Mouse (Mus musculus): ENCODE measurements around the gene Inpp5k. TPM values are rescaled to one million over a fixed set of nuclear protein-coding genes. Genes with fewer than 3 reads are reported as not detected.
A peak's percentile ranks its signal among the peaks of the same experiment; 100 is the strongest.

Gene Inpp5k
- polyA plus RNA-seq, 1 experiment from 2014 or later = 55.5 TPM

DNA sequence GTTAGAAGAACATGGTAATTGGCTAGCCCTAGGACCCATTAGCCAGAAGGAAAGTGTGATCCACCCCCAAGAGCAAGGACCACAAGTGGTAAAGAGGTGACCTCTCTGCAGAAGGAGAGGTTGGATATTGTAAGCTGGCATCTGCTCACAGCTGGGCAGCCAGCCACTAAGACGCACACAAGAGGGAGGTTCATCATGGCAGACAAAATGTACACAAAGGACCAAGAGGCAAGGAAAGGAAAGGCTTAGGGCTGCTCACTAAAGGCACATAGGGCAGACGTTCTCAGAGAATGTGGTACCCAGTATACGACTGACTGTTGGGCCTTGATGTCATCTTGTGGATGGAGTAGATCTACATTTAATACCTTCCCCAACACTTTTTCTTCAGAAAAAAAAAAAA is 44.1 kb downstream of the Inpp5k start:
- Histone ChIP-seq H3K4me2 (ENCODE audit: low read length) (no peak overlapping the region), H3K36me3 (ENCODE audit: control insufficient read depth, insufficient read depth, low read length) (peaks cover 11% of the 10 kb centered on the region; the same call in 1 of the 2 replicates), H3K27ac (ENCODE audit: low read depth, low read length) (no peak overlapping the region), H3K9me3 (replicated peaks; ENCODE audit: control insufficient read depth, low read length) (no peaks in the 10 kb centered on the region), H3K9ac (ENCODE audit: low read length) (no peak overlapping the region), H3K4me1 (ENCODE audit: control insufficient read depth, insufficient read depth, low read length) (peaks cover 3% of the 10 kb centered on the region), H3K4me3 (ENCODE audit: low read depth, low read length) (no peak overlapping the region), H3K27me3 (replicated peaks; ENCODE audit: control insufficient read depth, insufficient read depth, low read length) (no peaks in the 10 kb centered on the region)
- no peak for DNase-seq (ENCODE audit: low spot score)
- 76% methylated on average over 3 of the region's 3 CpGs for WGBS
- no peak for ATAC-seq

DNA sequence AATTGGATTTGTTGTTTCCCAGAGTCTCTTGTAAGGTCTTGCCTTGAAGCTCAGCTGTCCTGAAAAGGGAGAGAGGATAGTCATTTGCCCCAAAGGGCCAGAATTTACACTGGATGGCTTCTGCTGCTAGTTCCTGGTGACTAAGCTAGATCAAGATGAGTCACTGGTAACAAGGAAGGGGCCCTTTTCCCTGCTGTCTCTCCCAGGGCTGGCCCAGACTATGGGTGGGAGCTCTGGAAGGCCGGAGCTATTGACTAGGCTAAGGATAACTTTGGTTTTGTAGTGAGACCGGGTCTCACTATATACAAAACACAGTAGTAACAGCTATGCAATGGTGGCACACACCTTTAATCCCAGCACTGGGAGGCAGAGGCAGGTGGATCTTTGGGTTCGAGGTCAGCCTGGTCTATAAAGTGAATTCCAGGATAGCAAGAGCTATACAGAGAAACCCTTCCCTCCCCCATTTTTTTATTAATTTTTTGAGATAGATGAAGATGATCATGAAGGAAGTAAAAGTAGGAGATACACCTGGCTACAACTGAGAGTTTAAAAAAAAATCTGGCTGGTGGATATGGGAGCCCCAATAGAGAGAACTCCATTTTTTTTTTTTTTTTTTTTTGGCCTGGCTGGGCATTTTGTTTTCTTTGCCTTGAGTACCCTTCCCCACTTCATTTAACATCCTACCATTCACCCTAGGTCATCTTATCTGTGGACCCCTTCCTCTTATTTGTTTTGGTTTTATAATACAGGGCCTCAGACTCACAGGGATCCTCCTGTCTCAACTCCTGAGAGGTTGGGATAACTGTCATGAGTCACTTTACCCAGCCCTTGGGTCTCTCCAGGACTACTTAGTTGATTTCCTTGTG is 47.3 kb downstream of the Inpp5k start:
- ATAC-seq = no peak
- WGBS = 91% methylated on average over 3 of the region's 3 CpGs
- H3K36me3 ChIP-seq (ENCODE audit: control insufficient read depth, insufficient read depth, low read length) = peaks cover 2% of the 10 kb centered on the region; the same call in 1 of the 2 replicates
- H3K27me3 ChIP-seq (replicated peaks; ENCODE audit: control insufficient read depth, insufficient read depth, low read length) = no peaks in the 10 kb centered on the region
- H3K9ac ChIP-seq (ENCODE audit: low read length) = peak overlapping the region; percentile 85
- peak overlapping the region; percentile 62 for H3K4me2 ChIP-seq (ENCODE audit: low read length)
- DNase-seq (ENCODE audit: low spot score) = no peak
- H3K27ac ChIP-seq (ENCODE audit: low read depth, low read length) = 0 out of 2 replicates have a peak overlapping the region, but pooled peaks have one; percentile 89
- H3K4me3 ChIP-seq (ENCODE audit: low read depth, low read length) = peak overlapping the region; percentile 99
- no peaks in the 10 kb centered on the region for H3K9me3 ChIP-seq (replicated peaks; ENCODE audit: control insufficient read depth, low read length)
- peaks cover 10% of the 10 kb centered on the region for H3K4me1 ChIP-seq (ENCODE audit: control insufficient read depth, insufficient read depth, low read length)

DNA sequence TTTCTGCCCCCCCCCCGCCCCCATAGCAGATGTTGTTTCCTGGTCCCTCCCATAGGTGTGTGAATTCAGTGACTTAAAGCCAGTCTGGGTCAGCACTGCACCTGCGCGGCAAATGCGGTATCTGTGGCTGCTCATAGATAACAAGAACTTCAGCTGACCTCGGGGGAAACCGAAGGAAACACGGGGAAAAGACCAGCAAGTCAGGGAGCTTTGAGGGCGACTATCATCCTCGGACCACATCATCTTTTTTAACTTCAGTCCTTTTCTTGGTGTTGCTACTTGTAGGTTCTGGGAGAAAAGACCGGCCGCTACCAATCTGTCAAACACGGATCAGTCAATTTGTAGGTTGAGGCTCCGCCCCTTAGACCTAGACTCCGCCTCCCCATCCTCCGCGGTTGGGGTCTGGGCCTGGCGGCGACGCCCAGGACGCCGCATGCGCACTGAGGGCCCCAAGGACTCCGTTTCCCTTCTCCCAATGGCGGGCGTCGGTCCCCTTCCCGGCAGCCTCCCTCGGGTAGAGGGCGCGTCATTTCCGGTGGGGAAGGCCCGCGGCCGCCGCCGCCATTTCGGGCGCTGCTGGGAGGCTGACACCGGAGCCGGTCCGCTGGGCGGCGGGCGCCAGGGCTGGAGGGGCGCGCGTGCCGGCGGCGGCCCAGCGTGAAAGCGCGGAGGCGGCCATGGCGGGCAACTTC is 48.1 kb downstream of the Inpp5k start, which contains the start of gene Crk:
TSS of gene Crk (plus strand) at position 513 of the 692 bp plus-strand sequence.
- DNase-seq (ENCODE audit: low spot score) (peak; percentile 99), ATAC-seq (peak; percentile 99)
- no peaks in the 10 kb centered on the region for H3K27me3 ChIP-seq (replicated peaks; ENCODE audit: control insufficient read depth, insufficient read depth, low read length)
- H3K4me2 ChIP-seq (ENCODE audit: low read length) = peak within 1 kb of the TSS; percentile 74
- under 1% methylated on average over 54 of the region's 55 CpGs for WGBS
- H3K4me3 ChIP-seq (ENCODE audit: low read depth, low read length) = peak within 1 kb of the TSS; percentile 99
- peak within 1 kb of the TSS; percentile 85 for H3K9ac ChIP-seq (ENCODE audit: low read length)
- H3K4me1 ChIP-seq (ENCODE audit: control insufficient read depth, insufficient read depth, low read length) = peaks cover 10% of the 10 kb centered on the region
- peaks cover 7% of the 10 kb centered on the region; the same call in 1 of the 2 replicates for H3K36me3 ChIP-seq (ENCODE audit: control insufficient read depth, insufficient read depth, low read length)
- H3K9me3 ChIP-seq (replicated peaks; ENCODE audit: control insufficient read depth, low read length) = no peaks in the 10 kb centered on the region
- peak within 1 kb of the TSS; percentile 89 for H3K27ac ChIP-seq (ENCODE audit: low read depth, low read length)

DNA sequence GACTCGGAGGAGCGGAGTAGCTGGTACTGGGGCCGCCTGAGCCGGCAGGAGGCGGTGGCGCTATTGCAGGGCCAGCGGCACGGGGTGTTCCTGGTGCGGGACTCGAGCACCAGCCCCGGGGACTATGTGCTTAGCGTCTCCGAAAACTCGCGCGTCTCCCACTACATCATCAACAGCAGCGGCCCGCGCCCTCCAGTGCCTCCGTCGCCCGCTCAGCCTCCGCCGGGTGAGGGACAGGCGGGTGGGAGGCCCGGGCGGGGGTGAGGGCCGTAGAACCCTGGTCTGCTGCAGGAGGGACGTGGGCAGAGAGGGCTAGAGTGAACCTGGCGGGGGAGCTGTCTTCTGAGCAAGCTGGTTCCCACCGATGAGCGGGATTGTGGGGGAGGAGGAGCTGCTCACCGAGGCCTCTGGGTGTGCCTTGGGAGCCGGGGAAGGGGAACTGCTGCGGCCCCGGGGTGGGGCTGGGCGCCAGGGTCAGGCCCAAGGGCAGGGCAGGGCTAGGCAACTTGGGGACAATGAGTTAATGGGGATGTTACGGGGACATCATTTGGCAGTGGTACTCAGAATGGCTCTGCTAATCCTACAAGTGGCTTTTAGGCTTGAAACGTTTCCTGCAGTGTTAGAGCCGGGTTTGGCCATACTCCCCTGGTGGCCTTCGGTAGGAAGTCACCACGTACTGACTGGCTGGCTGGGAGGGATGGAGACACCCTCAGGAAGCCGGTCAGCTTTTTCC is 48.8 kb downstream of the Inpp5k start:
- peaks cover 10% of the 10 kb centered on the region for H3K4me1 ChIP-seq (ENCODE audit: control insufficient read depth, insufficient read depth, low read length)
- WGBS = under 1% methylated on average over 43 of the region's 43 CpGs
- peak overlapping the region; percentile 89 for H3K27ac ChIP-seq (ENCODE audit: low read depth, low read length)
- peaks cover 11% of the 10 kb centered on the region; the same call in 1 of the 2 replicates for H3K36me3 ChIP-seq (ENCODE audit: control insufficient read depth, insufficient read depth, low read length)
- ATAC-seq (peak; percentile 83), DNase-seq (ENCODE audit: low spot score) (peak; percentile 46)
- H3K4me2 ChIP-seq (ENCODE audit: low read length) = peak overlapping the region; percentile 74
- H3K9ac ChIP-seq (ENCODE audit: low read length) = peak overlapping the region; percentile 85
- no peaks in the 10 kb centered on the region for H3K9me3 ChIP-seq (replicated peaks; ENCODE audit: control insufficient read depth, low read length)
- H3K4me3 ChIP-seq (ENCODE audit: low read depth, low read length) = peak overlapping the region; percentile 99
- H3K27me3 ChIP-seq (replicated peaks; ENCODE audit: control insufficient read depth, insufficient read depth, low read length) = no peaks in the 10 kb centered on the region

DNA sequence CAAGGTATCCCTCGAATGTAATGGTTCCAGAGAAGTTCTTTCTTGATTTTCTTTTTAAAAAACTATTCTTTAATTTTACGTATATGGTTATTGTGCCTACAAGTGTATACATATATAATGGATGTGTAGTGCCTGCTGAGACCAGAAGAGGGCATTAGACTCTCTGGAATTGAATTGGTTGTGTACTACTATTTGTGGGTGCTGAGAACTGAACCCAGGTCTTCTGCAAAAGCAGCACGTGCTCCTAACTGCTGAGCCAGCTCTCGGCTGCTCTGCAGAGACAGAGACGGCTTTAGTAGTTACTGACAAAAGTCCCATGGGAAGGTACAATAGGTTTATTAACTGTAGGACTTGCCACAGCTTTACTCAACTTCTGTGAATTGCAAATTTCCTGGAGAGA is 53.7 kb downstream of the Inpp5k start:
- H3K4me3 ChIP-seq (ENCODE audit: low read depth, low read length) = no peak overlapping the region
- H3K27ac ChIP-seq (ENCODE audit: low read depth, low read length) = no peak overlapping the region
- no peak overlapping the region for H3K4me2 ChIP-seq (ENCODE audit: low read length)
- no peaks in the 10 kb centered on the region for H3K27me3 ChIP-seq (replicated peaks; ENCODE audit: control insufficient read depth, insufficient read depth, low read length)
- ATAC-seq (no peak), DNase-seq (ENCODE audit: low spot score) (no peak)
- peaks cover 10% of the 10 kb centered on the region for H3K4me1 ChIP-seq (ENCODE audit: control insufficient read depth, insufficient read depth, low read length)
- 94% methylated on average over 5 of the region's 5 CpGs for WGBS
- peaks cover 11% of the 10 kb centered on the region; the same call in 1 of the 2 replicates for H3K36me3 ChIP-seq (ENCODE audit: control insufficient read depth, insufficient read depth, low read length)
- no peaks in the 10 kb centered on the region for H3K9me3 ChIP-seq (replicated peaks; ENCODE audit: control insufficient read depth, low read length)
- H3K9ac ChIP-seq (ENCODE audit: low read length) = no peak overlapping the region

DNA sequence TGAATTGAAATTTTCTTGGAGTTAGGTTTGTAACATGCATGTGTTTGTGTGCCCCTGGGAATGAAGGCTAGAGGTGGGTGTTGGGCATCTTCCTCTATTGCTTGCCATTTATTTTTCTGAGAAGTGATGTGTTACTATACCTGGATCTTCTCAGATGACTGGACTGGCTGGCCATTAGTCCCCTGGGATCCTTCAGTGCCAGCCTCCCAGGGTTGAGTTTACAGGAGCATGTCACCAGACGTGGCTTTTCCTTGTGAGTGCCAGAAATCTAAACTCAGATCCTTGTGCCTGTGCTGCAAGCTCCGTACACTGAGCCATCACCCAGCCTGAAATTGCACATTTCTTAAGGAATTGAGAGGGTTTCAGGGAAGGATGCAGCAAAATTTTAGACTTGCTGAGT is 54.2 kb downstream of the Inpp5k start:
- H3K9me3 ChIP-seq (replicated peaks; ENCODE audit: control insufficient read depth, low read length) = no peaks in the 10 kb centered on the region
- no peak overlapping the region for H3K4me2 ChIP-seq (ENCODE audit: low read length)
- ATAC-seq (no peak), DNase-seq (ENCODE audit: low spot score) (no peak)
- 89% methylated on average over 2 of the region's 2 CpGs for WGBS
- no peak overlapping the region for H3K9ac ChIP-seq (ENCODE audit: low read length)
- H3K36me3 ChIP-seq (ENCODE audit: control insufficient read depth, insufficient read depth, low read length) = peaks cover 11% of the 10 kb centered on the region; the same call in 1 of the 2 replicates
- peaks cover 10% of the 10 kb centered on the region for H3K4me1 ChIP-seq (ENCODE audit: control insufficient read depth, insufficient read depth, low read length)
- H3K4me3 ChIP-seq (ENCODE audit: low read depth, low read length) = no peak overlapping the region
- H3K27ac ChIP-seq (ENCODE audit: low read depth, low read length) = no peak overlapping the region
- no peaks in the 10 kb centered on the region for H3K27me3 ChIP-seq (replicated peaks; ENCODE audit: control insufficient read depth, insufficient read depth, low read length)

DNA sequence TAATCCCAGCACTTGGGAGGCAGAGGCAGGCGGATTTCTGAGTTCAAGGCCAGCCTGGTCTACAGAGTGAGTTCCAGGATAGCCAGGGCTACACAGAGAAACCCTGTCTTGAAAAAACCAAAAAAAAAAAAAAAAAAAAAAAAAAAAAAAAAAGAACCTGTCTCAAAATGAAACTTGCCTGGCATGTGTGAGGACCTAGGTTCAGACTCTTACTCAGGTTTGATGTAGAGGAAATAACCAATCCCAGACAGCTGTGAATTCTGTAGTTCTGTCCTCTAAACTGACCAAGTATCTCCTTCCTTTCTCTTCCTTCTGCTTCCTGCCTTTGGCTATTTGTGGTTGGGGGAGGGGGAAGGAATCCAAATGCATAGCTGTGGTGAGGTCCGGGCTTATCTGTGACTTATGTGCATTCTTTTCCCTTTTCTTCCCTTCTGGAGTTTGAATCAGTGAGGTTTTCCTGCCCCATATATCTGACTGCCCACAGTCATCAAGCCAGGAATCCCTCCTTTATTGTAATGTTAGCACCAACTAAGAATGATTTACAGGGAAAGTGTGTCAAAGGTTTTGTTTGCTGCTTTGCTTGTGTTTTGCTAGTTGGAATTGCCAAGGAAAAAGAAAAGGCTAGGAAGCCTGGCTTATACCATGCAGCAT is 56.7 kb downstream of the Inpp5k start:
- DNase-seq (ENCODE audit: low spot score) = no peak
- H3K27ac ChIP-seq (ENCODE audit: low read depth, low read length) = no peak overlapping the region
- no peaks in the 10 kb centered on the region for H3K9me3 ChIP-seq (replicated peaks; ENCODE audit: control insufficient read depth, low read length)
- H3K36me3 ChIP-seq (ENCODE audit: control insufficient read depth, insufficient read depth, low read length) = peaks cover 24% of the 10 kb centered on the region
- H3K4me2 ChIP-seq (ENCODE audit: low read length) = no peak overlapping the region
- H3K4me3 ChIP-seq (ENCODE audit: low read depth, low read length) = no peak overlapping the region
- H3K9ac ChIP-seq (ENCODE audit: low read length) = no peak overlapping the region
- H3K27me3 ChIP-seq (replicated peaks; ENCODE audit: control insufficient read depth, insufficient read depth, low read length) = no peaks in the 10 kb centered on the region
- 0 out of 2 replicates have a peak, but pooled peaks cover 2% of the 10 kb centered on the region for H3K4me1 ChIP-seq (ENCODE audit: control insufficient read depth, insufficient read depth, low read length)
- no peak for ATAC-seq
- WGBS = 82% methylated on average over 2 of the region's 2 CpGs

DNA sequence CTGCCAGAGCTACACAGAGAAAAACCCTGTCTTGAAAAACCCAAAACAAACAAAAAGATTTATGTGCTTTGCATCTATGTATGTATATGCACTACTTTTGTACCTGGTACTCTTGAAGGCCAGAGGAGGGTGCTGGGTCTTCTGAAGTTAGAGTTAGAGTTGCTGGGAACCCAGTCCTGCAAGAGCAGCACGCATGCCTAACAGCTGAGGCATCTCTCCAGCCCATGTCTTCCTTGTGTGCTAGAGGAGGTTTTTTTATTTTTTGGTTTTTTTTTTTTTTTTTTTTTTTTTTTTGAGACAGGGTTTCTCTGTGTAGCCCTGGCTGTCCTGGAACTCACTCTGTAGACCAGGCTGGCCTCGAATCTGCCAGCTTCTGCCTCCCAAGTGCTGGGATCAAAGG is 57.3 kb downstream of the Inpp5k start:
- Histone ChIP-seq H3K9me3 (replicated peaks; ENCODE audit: control insufficient read depth, low read length) (no peaks in the 10 kb centered on the region), H3K4me2 (ENCODE audit: low read length) (no peak overlapping the region), H3K4me1 (ENCODE audit: control insufficient read depth, insufficient read depth, low read length) (0 out of 2 replicates have a peak, but pooled peaks cover 2% of the 10 kb centered on the region), H3K27me3 (replicated peaks; ENCODE audit: control insufficient read depth, insufficient read depth, low read length) (no peaks in the 10 kb centered on the region), H3K27ac (ENCODE audit: low read depth, low read length) (no peak overlapping the region), H3K9ac (ENCODE audit: low read length) (no peak overlapping the region), H3K4me3 (ENCODE audit: low read depth, low read length) (no peak overlapping the region), H3K36me3 (ENCODE audit: control insufficient read depth, insufficient read depth, low read length) (peaks cover 27% of the 10 kb centered on the region)
- DNase-seq (ENCODE audit: low spot score) = no peak
- WGBS = 95% methylated on average over 2 of the region's 2 CpGs
- no peak for ATAC-seq
